Mouse (Mus musculus) kidney, adult 2 months (tissue): ENCODE measurements around the gene Ccdc89.

Experiments used
- CTCF ChIP-seq: fragments of 200-500 bp; conservative IDR thresholded peaks from 2 replicates; pipeline ENCODE4 v1.5.1; 2011; ENCODE audit warnings: low read depth, mild to moderate bottlenecking, control low read depth, low read length, moderate library complexity, mixed read lengths; ENCODE audit not compliant: insufficient read depth, insufficient read length
- POLR2A ChIP-seq: fragments of 200-500 bp; IDR thresholded peaks from one replicate; pipeline ENCODE4 v1.6.1; 2011; ENCODE audit warnings: low read depth, low read length, control low read depth

- no peak for TF ChIP-seq CTCF
- TF ChIP-seq POLR2A, result no peak
Measured at GRCm38 (mm10) chr7:90460330-90460729, 34.0 kb downstream of the Ccdc89 start.
